Mouse (Mus musculus) CH12.LX (cell line): ENCODE data around the gene Olfr411. TPM values are rescaled to one million over a fixed set of nuclear protein-coding genes. Genes with fewer than 3 reads are reported as not detected.

Experiments used
- DNase-seq: peaks from one replicate; pipeline ENCODE4 v3.0.0-alpha.2; 2013; ENCODE audit errors: extremely low read depth
- H3K27ac ChIP-seq: 2 replicates; pipeline ENCODE4 v1.5.1; 2012; ENCODE audit warnings: low read depth, mild to moderate bottlenecking, control low read depth, moderate library complexity; ENCODE audit not compliant: insufficient read depth
- H3K27me3 ChIP-seq: replicated peaks from 2 replicates; pipeline ENCODE3; 2012; ENCODE audit warnings: inconsistent platforms
- H3K36me3 ChIP-seq, 2 experiments: replicated peaks in 1 of 2; 2 replicates each; pipeline versions ENCODE3 to v1.6.1; 2012; ENCODE audit warnings: inconsistent platforms in 1 of 2, low read length in 1 of 2, mild to moderate bottlenecking in 1 of 2, mixed read lengths in 1 of 2, moderate library complexity in 1 of 2; ENCODE audit not compliant: control insufficient read depth in 1 of 2, insufficient read depth in 1 of 2
- H3K4me1 ChIP-seq, 2 experiments: 2 replicates each; pipeline ENCODE4 v1.6.1; 2012; ENCODE audit warnings: inconsistent platforms in 1 of 2, moderate library complexity in 1 of 2; ENCODE audit not compliant: insufficient read depth in 2 of 2, control insufficient read depth in 1 of 2
- H3K4me2 ChIP-seq: 2 replicates; pipeline ENCODE4 v1.6.1; 2012; ENCODE audit warnings: low read depth, mild to moderate bottlenecking, control low read depth; ENCODE audit not compliant: poor library complexity, insufficient read depth, severe bottlenecking
- H3K4me3 ChIP-seq, 3 experiments: fragments of 150-350 bp in 1 of 3; sonication (generic) in 1 of 3; replicated peaks in 1 of 3; 2 replicates each; pipeline versions ENCODE3 to v1.5.1; 2011 to 2012; ENCODE audit warnings: low read depth in 2 of 3, low read length in 2 of 3, mild to moderate bottlenecking in 2 of 3, moderate library complexity in 2 of 3, control low read depth in 1 of 3, improper control_type of control experiment in 1 of 3, inconsistent platforms in 1 of 3, mixed read lengths in 1 of 3; ENCODE audit not compliant: poor library complexity in 1 of 3
- H3K79me2 ChIP-seq: replicated peaks from 2 replicates; pipeline ENCODE4 v1.6.1; 2012; ENCODE audit warnings: mild to moderate bottlenecking, moderate library complexity; ENCODE audit not compliant: control insufficient read depth, poor library complexity, insufficient read depth, severe bottlenecking; ENCODE audit errors: extremely low read depth
- H3K9ac ChIP-seq: 2 replicates; pipeline ENCODE4 v1.6.1; 2012; ENCODE audit warnings: low read depth, mild to moderate bottlenecking, control low read depth, moderate library complexity; ENCODE audit not compliant: insufficient read depth
- H3K9me3 ChIP-seq: replicated peaks from 2 replicates; pipeline ENCODE3; 2012; ENCODE audit warnings: low read length, inconsistent platforms, mixed read lengths
- BHLHE40 ChIP-seq: IDR thresholded peaks from 2 replicates; pipeline ENCODE4 v1.6.1; 2011; ENCODE audit warnings: mild to moderate bottlenecking, low read depth, low read length, improper control_type of control experiment
- CHD1 ChIP-seq: IDR thresholded peaks from 2 replicates; pipeline ENCODE4 v1.6.1; 2012; ENCODE audit warnings: low read depth, low read length, improper control_type of control experiment, inconsistent platforms
- CHD2 ChIP-seq: IDR thresholded peaks from 2 replicates; pipeline ENCODE4 v1.6.1; 2011; ENCODE audit warnings: low read length, improper control_type of control experiment
- E2F4 ChIP-seq: IDR thresholded peaks from 2 replicates; pipeline ENCODE4 v1.6.1; 2011; ENCODE audit warnings: low read depth, low read length, improper control_type of control experiment; ENCODE audit not compliant: insufficient replicate concordance
- ELF1 ChIP-seq: IDR thresholded peaks from 2 replicates; pipeline ENCODE4 v1.6.1; 2014; ENCODE audit warnings: low read depth, mild to moderate bottlenecking, inconsistent platforms, low read length, improper control_type of control experiment
- ETS1 ChIP-seq: conservative IDR thresholded peaks from 2 replicates; pipeline ENCODE4 v1.6.1; 2012; ENCODE audit warnings: low read depth, mild to moderate bottlenecking, inconsistent platforms, low read length, improper control_type of control experiment, moderate library complexity
- GABPA ChIP-seq: IDR thresholded peaks from 2 replicates; pipeline ENCODE4 v1.6.1; 2012; ENCODE audit warnings: low read depth, low read length, improper control_type of control experiment, inconsistent platforms; ENCODE audit not compliant: insufficient replicate concordance
- HCFC1 ChIP-seq: IDR thresholded peaks from 2 replicates; pipeline ENCODE4 v1.6.1; 2012; ENCODE audit warnings: low read depth, mild to moderate bottlenecking, inconsistent platforms, low read length, improper control_type of control experiment
- JUN ChIP-seq: IDR thresholded peaks from 2 replicates; pipeline ENCODE4 v1.6.1; 2011; ENCODE audit warnings: low read depth, mild to moderate bottlenecking, low read length, improper control_type of control experiment, moderate library complexity; ENCODE audit not compliant: insufficient read depth
- JUND ChIP-seq: conservative IDR thresholded peaks from 2 replicates; pipeline ENCODE4 v1.6.1; 2011; ENCODE audit warnings: low read depth, low read length, improper control_type of control experiment
- MAFK ChIP-seq: IDR thresholded peaks from 2 replicates; pipeline ENCODE4 v1.6.1; 2011; ENCODE audit warnings: low read length, improper control_type of control experiment; ENCODE audit not compliant: insufficient replicate concordance
- MAX ChIP-seq: IDR thresholded peaks from 2 replicates; pipeline ENCODE4 v1.6.1; 2011; ENCODE audit warnings: low read length, improper control_type of control experiment
- MEF2A ChIP-seq: IDR thresholded peaks from 2 replicates; pipeline ENCODE4 v1.6.1; 2014; ENCODE audit warnings: low read depth, mild to moderate bottlenecking, inconsistent platforms, low read length, improper control_type of control experiment, borderline replicate concordance
- NELFE ChIP-seq: IDR thresholded peaks from 2 replicates; pipeline ENCODE4 v1.6.1; 2011; ENCODE audit warnings: low read depth, low read length, improper control_type of control experiment
- NRF1 ChIP-seq: IDR thresholded peaks from 2 replicates; pipeline ENCODE4 v1.6.1; 2014; ENCODE audit warnings: low read depth, mild to moderate bottlenecking, inconsistent platforms, low read length, improper control_type of control experiment, moderate library complexity
- POLR2A ChIP-seq: IDR thresholded peaks from 2 replicates; pipeline ENCODE4 v1.6.1; 2011; ENCODE audit warnings: low read depth, mild to moderate bottlenecking, improper control_type of control experiment, low read length
- POLR2AphosphoS2 ChIP-seq: IDR thresholded peaks from 2 replicates; pipeline ENCODE4 v1.6.1; 2011; ENCODE audit warnings: low read depth, low read length, improper control_type of control experiment
- RAD21 ChIP-seq: IDR thresholded peaks from 2 replicates; pipeline ENCODE4 v1.6.1; 2011; ENCODE audit warnings: low read depth, mild to moderate bottlenecking, low read length, improper control_type of control experiment, moderate library complexity
- RCOR1 ChIP-seq: conservative IDR thresholded peaks from 2 replicates; pipeline ENCODE4 v1.6.1; 2012; ENCODE audit warnings: low read depth, mild to moderate bottlenecking, inconsistent platforms, low read length, improper control_type of control experiment
- SIN3A ChIP-seq: IDR thresholded peaks from 2 replicates; pipeline ENCODE4 v1.6.1; 2012; ENCODE audit warnings: low read length, improper control_type of control experiment, inconsistent platforms
- TBP ChIP-seq: conservative IDR thresholded peaks from 2 replicates; pipeline ENCODE4 v1.6.1; 2011; ENCODE audit warnings: low read depth, low read length, improper control_type of control experiment
- TCF12 ChIP-seq: IDR thresholded peaks from 2 replicates; pipeline ENCODE4 v1.6.1; 2014; ENCODE audit warnings: low read depth, mild to moderate bottlenecking, inconsistent platforms, low read length, improper control_type of control experiment
- UBTF ChIP-seq: IDR thresholded peaks from 2 replicates; pipeline ENCODE4 v1.6.1; 2012; ENCODE audit warnings: low read depth, mild to moderate bottlenecking, inconsistent platforms, low read length, improper control_type of control experiment, moderate library complexity
- USF1 ChIP-seq: IDR thresholded peaks from 2 replicates; pipeline ENCODE4 v1.6.1; 2014; ENCODE audit warnings: low read depth, mild to moderate bottlenecking, inconsistent platforms, low read length, improper control_type of control experiment
- USF2 ChIP-seq: conservative IDR thresholded peaks from 2 replicates; pipeline ENCODE4 v1.6.1; 2011; ENCODE audit warnings: low read depth, low read length, improper control_type of control experiment
- ZC3H11A ChIP-seq: IDR thresholded peaks from 2 replicates; pipeline ENCODE4 v1.6.1; 2012; ENCODE audit warnings: low read depth, mild to moderate bottlenecking, inconsistent platforms, low read length, improper control_type of control experiment
- ZKSCAN1 ChIP-seq: IDR thresholded peaks from 2 replicates; pipeline ENCODE4 v1.6.1; 2012; ENCODE audit warnings: low read depth, inconsistent platforms, low read length, improper control_type of control experiment, borderline replicate concordance
- ZMIZ1 ChIP-seq: IDR thresholded peaks from 2 replicates; pipeline ENCODE4 v1.6.1; 2012; ENCODE audit warnings: low read depth, mild to moderate bottlenecking, inconsistent platforms, low read length, improper control_type of control experiment
- dilution Hi-C: fragments of 300-500 bp; cut with MboI; formaldehyde crosslinking; loops from 2 replicates; pipeline ENCODE4 v1.14.3; 2020; ENCODE audit warnings: low sequenced_read_pairs; ENCODE audit not compliant: extremely low pct_unique_long_range_greater_than_20kb, extremely low pct_ligation_motif_present
- in situ Hi-C: fragments of 300-500 bp; cut with MboI; formaldehyde crosslinking; loops from 3 replicates; pipeline ENCODE4 v1.14.3; 2019; ENCODE audit warnings: low sequenced_read_pairs, low pct_ligation_motif_present, low pct_unique_long_range_greater_than_20kb, mixed read lengths
- polyA plus RNA-seq: library from polyadenylated mRNA; unstranded; fragments of >175 nt; gene quantifications from 2 replicates; pipeline ENCODE4 v1.2.1, GENCODE M21; 2012; ENCODE audit warnings: low read depth; ENCODE audit not compliant: insufficient read length
- total RNA-seq, 2 experiments: library from RNA; depleted of rRNA; stranded (reverse); fragments of 300-350 nt in 1 of 2; fragments of >200 nt in 1 of 2; gene quantifications; 2 replicates each; pipeline ENCODE4 v1.2.3; 2012 to 2014

Gene Olfr411
- total and polyA plus RNA-seq, 3 experiments: not detected

- no peak for DNase-seq
- peaks cover 4% of the 10 kb centered on the region for H3K9me3 ChIP-seq
- in situ Hi-C loops: no loop called here
- no peak within 1 kb of the TSS for H3K27ac ChIP-seq
- H3K27me3 ChIP-seq: peaks cover 71% of the 10 kb centered on the region
- H3K79me2 ChIP-seq: no peaks in the 10 kb centered on the region
- TF ChIP-seq USF2: no peak
- dilution Hi-C loops: no loop called here
- no peak within 1 kb of the TSS for H3K4me2 ChIP-seq
- H3K4me3 ChIP-seq: no peak within 1 kb of the TSS
- no peaks in the 10 kb centered on the region for H3K36me3 ChIP-seq
- no peak within 1 kb of the TSS for H3K9ac ChIP-seq
- H3K4me1 ChIP-seq: no peaks in the 10 kb centered on the region
Observed at GRCm38 (mm10) chr11:74337931-74338330, 14.5 kb downstream of the Olfr411 start, which contains the start of gene Olfr410. Olfr410 (minus strand) TSS chr11:74338031.

- H3K4me2 ChIP-seq: no peak overlapping the region
Observed at GRCm38 (mm10) chr11:74328781-74329180, 23.7 kb downstream of the Olfr411 start.

GRCm38 (mm10) chr11:74326044-74326443, 26.4 kb downstream of the Olfr411 start:
- in situ Hi-C loops: no loop called here
- TF ChIP-seq MAX: no peak
- TF ChIP-seq POLR2AphosphoS2: no peak
- TF ChIP-seq JUN: no peak
- TF ChIP-seq TCF12: no peak
- TF ChIP-seq POLR2A: no peak
- TF ChIP-seq RCOR1: no peak
- no peak for TF ChIP-seq SIN3A
- TF ChIP-seq ZKSCAN1: no peak
- TF ChIP-seq USF1: no peak
- no peak for TF ChIP-seq TBP
- TF ChIP-seq MAFK: no peak
- no peak for TF ChIP-seq BHLHE40
- TF ChIP-seq ZC3H11A: no peak
- no peak for TF ChIP-seq UBTF
- no peak for TF ChIP-seq ZMIZ1
- TF ChIP-seq CHD1: no peak
- no peak for TF ChIP-seq JUND
- no peak for TF ChIP-seq HCFC1
- no peak for TF ChIP-seq MEF2A
- TF ChIP-seq GABPA: no peak
- dilution Hi-C loops: no loop called here

More at GRCm38 (mm10) chr11:74328781-74329180, 23.7 kb downstream of the Olfr411 start:
- dilution Hi-C loops (no loop called here), in situ Hi-C loops (no loop called here)
- Histone ChIP-seq H3K27ac (no peak overlapping the region), H3K4me3 (no peak overlapping the region), H3K27me3 (peaks cover 84% of the 10 kb centered on the region), H3K79me2 (no peaks in the 10 kb centered on the region), H3K9me3 (no peaks in the 10 kb centered on the region), H3K36me3 (no peaks in the 10 kb centered on the region), H3K4me1 (no peaks in the 10 kb centered on the region), H3K9ac (no peak overlapping the region)
- no peak for TF ChIP-seq ZC3H11A
- no peak for TF ChIP-seq CHD2
- TF ChIP-seq TBP: no peak
- TF ChIP-seq RAD21: no peak
- TF ChIP-seq SIN3A: no peak
- no peak for TF ChIP-seq JUND
- no peak for TF ChIP-seq ELF1
- TF ChIP-seq HCFC1: no peak
- TF ChIP-seq MAFK: no peak
- no peak for TF ChIP-seq E2F4
- no peak for TF ChIP-seq USF1
- no peak for TF ChIP-seq ZMIZ1
- TF ChIP-seq NRF1: no peak
- no peak for TF ChIP-seq ETS1
- no peak for TF ChIP-seq NELFE
- DNase-seq: no peak

More at GRCm38 (mm10) chr11:74326044-74326443, 26.4 kb downstream of the Olfr411 start:
- H3K9me3 ChIP-seq: no peaks in the 10 kb centered on the region
- no peak overlapping the region for H3K9ac ChIP-seq
- H3K4me1 ChIP-seq: no peaks in the 10 kb centered on the region
- no peak overlapping the region for H3K27ac ChIP-seq
- DNase-seq: no peak
- H3K4me3 ChIP-seq: no peak overlapping the region
- no peaks in the 10 kb centered on the region for H3K79me2 ChIP-seq
- H3K27me3 ChIP-seq: peaks cover 83% of the 10 kb centered on the region
- H3K4me2 ChIP-seq: no peak overlapping the region
- H3K36me3 ChIP-seq: no peaks in the 10 kb centered on the region
